In genomic region chr10:108378062-108378461, GRCm38 (mm10) we compare ENCODE assay signal across 16 mouse cellular contexts. TPM values are rescaled to one million over a fixed set of nuclear protein-coding genes. Genes with fewer than 3 reads are reported as not detected.
"Had no signal": no experiment of that assay in that cellular context is flagged by ENCODE, and none has a peak within 500 bp of the region (broad histone marks: within the 10 kb centered on the region; RNA-seq: fewer than 3 reads in every experiment).

No protein-coding gene starts in this region.

- H3K4me2 ChIP-seq: kidney, embryonic 15.5 days; limb, embryonic 12.5 days; liver, embryonic 13.5 days; neural tube, embryonic 12.5 days had no signal

- DNase-seq: kidney, adult 2 months; kidney, postnatal 4 days; liver; liver, embryonic 13.5 days; liver, postnatal 0 days; lung, postnatal 4 days; midbrain, embryonic 14.5 days; thymus, adult 18-20 months; thymus, postnatal 14 days had no signal

- H3K36me3 ChIP-seq: limb, embryonic 12.5 days; neural tube, embryonic 12.5 days had no signal

- H3K9ac ChIP-seq: kidney, embryonic 15.5 days; limb, embryonic 12.5 days; liver, embryonic 13.5 days; liver, postnatal 0 days; neural tube, embryonic 12.5 days had no signal

- H3K9me3 ChIP-seq: kidney, embryonic 15.5 days; liver, embryonic 13.5 days; neural tube, embryonic 12.5 days had no signal

- H3K27me3 ChIP-seq: kidney, embryonic 15.5 days; limb, embryonic 12.5 days; liver, embryonic 13.5 days; neural tube, embryonic 12.5 days had no signal

- H3K27ac ChIP-seq: kidney, embryonic 15.5 days; layer of hippocampus, adult 2 months; left cerebral cortex, adult 2 months; limb, embryonic 12.5 days; liver, embryonic 13.5 days; midbrain, embryonic 10.5 days; neural tube, embryonic 12.5 days had no signal

- H3K4me3 ChIP-seq: kidney, embryonic 15.5 days; layer of hippocampus, adult 2 months; left cerebral cortex, adult 2 months; limb, embryonic 12.5 days; liver, embryonic 13.5 days; midbrain, embryonic 10.5 days; neural tube, embryonic 12.5 days had no signal

- H3K4me1 ChIP-seq: kidney, embryonic 15.5 days; limb, embryonic 12.5 days; liver, embryonic 13.5 days; midbrain, embryonic 10.5 days; neural tube, embryonic 12.5 days had no signal

- ATAC-seq: liver, postnatal 0 days had no signal

RNA-seq across cellular contexts. Expression of gene Pawr, which starts 46.1 kb away (rescaled TPM):
- total RNA-seq: neutrophil, adult 5-6 weeks had no signal
